Mouse (Mus musculus) urinary bladder, postnatal 14 days (tissue): ENCODE data around the gene Lrmda.
A peak's percentile ranks its signal among the peaks of the same experiment; 100 is the strongest.

ENCODE experiments used
- DNase-seq: peaks from one replicate; pipeline ENCODE4 v3.0.0; 2021; ENCODE audit warnings: low spot score

Lrmda gene

DNA sequence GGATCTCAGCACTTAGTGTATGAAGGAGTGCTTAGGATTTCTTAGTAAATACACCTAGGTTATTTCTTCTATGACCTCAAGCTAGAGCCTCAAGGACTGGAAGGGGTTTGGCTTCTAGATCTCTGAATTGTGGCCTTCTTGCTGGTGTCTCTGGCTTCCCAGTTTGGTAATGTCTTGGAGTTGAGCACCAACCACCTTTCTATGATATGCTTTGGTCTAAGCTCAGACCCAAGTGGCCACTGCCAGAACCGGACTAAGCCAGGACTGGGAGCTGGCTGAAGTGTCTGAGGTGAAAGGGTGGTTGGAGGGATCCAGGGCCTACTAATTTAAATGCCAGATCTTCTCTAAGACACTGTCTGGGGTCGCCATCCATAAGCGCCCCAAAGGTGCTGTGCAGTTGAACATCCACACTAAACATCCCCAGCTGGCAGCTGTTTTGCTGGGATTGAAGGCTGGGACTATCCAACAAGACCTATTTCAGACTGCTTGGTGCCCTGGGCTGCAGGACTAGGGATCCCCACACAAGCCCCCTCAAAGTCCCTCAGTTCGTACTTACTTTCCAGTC lies 27.1 kb upstream of the Lrmda start:
- DNase-seq: no peak

DNA sequence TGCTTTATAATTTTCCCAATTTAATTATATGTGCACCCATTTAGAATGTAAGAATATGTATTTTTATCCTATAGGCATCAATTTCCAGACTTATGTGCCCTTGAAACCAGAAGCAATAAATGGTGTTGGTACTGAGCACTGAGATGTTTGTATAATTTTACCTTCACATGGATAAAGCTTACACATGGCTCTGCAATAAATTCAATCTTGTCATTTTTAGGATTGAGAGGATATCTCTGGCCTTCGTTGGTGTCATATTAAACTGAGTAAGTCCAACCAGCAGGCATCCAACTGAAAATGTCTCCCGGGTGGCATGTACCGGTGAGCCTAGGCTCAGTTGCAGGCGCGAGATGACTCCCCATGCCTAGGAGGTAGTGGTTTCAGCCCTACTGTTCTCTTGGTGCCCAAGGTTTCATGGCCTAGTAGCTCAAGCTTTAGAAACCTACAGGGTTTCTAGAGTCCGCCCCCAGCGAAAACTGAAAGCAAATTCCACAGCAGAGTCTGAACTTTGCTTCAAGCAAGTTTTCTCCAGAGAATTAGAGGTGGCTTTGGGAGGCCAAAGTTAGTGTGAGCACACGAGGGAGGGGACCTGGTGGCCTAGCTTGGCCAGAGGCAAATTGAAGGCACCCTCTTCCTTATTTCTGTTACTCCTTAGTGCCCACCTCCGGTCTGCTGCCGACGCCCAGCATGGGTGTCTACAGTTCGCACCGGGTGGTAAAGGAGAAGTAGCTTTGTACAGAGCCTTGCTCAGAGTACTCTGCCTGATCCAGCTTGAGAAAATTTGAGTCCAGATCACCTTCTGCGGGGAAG lies 26.1 kb upstream of the Lrmda start:
- peak; percentile 33 for DNase-seq

DNA sequence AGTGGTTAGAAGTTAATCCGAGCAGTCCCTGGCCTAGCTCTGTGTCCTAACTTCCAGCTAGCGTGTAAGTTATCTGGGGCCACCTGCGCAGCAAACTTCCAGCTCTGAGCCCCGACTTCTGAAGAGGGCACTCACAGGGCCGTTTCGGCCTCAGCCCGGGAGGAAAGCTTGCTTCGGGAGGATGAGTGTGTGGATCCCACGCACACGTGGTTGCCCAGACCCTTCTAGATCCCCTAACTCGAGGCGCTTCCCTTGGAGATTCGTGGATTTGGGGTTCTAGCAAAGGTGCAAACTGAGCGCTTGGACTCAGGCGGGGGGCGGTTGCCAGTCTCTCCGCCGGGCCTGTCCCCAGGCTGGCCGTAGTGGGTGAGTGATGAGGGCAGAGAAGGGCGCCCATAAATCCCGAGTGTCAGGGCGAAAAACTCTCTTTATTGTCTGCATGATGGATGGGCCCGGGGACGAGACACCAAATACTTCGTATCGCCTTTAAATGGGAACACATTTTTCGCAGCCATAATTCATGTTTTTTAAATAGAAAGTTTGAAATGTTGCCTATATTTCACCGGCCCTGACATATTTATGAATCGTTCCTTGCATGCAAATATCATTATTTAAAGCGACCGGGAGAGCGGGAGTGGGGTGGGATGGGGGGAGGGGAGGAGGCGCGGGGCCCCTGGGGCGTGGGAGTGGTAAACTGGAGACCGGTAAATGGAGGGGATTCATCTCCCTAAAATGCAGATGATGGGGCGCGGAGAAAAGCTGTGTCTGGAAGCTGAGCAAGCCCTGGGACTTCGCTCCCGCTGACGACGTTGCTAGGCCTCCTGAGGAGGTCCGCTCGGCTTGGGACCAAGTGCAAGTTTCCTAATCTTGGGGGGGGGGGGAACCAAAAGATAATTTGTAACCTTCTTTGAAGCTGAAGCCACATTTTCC lies 25.2 kb upstream of the Lrmda start:
- DNase-seq: peak; percentile 31

DNA sequence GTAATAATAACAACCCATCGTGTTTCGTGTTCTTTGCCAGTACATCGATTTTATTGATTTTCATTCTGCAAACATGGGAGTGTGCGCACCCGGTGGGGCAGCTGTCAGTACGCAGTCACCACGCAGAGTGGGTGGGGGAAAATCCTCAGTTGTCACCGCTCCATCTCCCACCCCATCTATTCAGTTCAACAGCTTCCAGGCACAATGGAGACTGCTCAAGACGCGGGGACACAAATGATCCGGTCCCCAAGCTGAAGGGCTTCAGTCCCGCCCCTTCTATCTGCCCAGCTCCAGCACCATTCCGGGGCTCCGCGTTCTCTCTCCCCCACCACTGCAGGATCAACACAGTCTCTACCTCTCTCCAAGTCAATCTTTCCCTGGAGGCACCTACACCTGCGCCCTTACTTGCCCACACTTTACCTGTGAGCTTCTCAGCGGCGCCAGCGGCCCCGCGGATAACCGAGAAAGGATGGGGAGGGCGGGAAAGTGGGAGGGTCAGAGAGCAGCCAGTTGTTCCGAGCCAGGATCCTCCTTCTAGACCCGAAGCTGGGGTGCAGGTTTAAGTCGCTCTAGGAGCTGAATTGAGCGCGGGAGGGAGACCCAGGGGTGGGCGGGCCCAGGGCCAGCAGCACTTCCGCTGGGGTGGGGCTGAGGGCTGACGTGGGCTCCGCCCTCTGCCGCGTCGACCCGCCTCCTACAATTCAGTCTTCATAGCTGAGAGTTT lies 24.3 kb upstream of the Lrmda start:
- peak; percentile 81 for DNase-seq

DNA sequence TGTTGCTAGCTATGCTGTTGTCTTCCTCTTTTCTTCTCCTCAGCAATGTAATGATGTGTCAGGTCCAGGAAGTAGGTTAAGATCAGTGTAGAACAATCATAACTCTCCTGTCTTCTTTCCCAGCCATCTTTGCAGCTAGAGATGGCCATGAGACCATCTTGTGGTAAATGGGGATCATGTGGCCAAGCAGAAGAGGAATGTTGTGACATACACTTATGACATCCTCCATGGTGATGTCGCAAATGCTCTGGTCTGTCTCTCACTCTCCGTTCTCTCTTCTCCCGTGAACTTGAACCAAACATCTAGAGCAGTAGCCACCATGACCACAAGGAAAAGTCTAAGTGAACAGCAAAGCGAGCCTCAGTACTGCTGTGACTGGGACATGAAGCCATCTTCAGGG lies 19.9 kb upstream of the Lrmda start:
- no peak for DNase-seq

DNA sequence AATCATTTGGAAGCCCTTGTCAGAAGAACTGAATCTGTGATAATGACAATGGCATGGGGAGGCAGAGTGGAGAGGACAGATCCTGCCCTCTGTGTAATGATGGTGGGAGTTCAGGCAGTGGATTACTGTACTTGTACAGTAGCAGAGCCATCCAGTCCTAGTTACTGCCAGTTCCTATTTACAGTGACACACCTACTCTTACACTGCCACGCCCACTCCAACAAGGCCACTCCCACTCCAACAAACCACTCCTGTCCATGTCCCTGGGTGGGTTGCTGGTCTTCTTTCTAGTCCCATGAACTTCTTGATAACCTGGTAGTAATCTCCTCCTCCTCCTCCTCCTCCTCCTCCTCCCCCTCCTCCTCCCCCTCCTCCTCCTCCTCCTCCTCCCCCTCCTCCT lies 16.3 kb upstream of the Lrmda start:
- no peak for DNase-seq

DNA sequence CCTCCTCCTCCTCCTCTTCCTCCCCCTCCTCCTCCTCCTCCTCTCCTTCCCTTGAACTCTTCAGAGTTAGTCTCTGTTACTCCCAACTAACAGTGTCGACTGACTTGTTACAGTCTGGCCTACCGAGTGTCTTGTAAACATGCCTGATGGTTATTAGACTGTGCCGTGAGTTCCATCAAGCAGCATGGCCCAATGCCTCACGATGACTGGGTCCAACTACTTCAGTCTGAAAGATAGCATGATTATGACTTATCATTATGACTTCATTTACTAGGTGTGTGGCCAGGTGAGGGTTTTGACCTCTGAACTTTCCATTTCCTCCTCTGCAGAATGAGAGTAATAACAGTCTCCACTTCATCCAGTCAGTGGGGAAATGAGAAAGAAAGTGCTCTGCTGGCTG lies 15.9 kb upstream of the Lrmda start:
- DNase-seq: no peak

DNA sequence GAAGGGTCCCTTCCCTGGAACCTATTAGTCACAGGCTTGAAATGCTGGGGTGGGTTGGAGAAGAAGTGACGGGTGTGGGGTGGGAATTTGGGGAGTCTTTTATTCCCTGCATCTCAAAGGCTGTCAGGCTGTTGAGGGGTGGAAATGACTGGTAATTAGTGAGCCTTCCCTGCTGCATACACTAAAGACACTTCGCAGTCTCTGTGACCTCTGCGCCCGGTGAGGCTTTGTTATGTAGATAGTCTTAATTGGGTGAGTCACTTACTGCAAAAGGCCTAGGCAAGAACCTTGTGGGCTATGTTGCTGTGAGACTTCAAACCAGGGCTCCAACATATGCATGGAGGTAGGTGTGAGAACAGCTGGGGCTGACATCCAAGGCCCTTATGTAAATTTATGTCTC lies 14.6 kb upstream of the Lrmda start:
- DNase-seq: no peak

DNA sequence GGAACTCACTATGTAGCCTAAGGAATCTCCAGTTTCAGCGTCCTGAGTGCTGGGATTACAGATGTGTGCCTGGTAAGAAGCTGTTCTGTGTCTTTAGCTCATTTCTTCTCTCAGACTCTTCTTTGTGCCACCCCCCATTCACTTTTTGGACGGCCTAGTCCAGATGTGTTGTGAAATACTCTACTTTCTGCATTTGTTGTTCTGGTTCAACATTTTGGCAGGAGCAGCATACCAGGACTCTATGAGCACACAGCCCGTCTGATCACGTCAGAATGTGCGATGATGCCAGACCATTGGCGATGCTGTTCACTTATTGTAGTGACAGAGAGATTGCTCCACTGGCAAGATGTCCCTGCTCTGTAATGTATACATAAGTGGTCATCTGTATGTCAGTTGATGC lies 12.5 kb upstream of the Lrmda start:
- no peak for DNase-seq

DNA sequence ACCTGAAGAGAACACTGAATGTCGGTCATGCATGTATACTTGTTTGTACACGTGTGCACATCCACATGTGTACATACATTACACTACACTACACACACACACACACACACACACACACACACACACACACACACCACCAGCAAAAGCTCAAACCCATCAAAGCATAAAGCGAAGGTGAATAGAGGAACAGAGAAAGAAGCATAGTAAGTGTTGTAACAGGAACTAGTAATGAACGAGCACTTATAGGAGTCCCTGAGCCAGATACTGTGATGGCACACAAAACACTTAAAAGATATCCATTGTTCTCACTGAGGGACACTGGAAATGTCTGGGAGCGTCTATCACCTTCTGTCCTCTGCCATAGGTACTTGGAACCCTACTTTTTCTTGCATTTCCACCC lies 5.2 kb upstream of the Lrmda start:
- DNase-seq: no peak

DNA sequence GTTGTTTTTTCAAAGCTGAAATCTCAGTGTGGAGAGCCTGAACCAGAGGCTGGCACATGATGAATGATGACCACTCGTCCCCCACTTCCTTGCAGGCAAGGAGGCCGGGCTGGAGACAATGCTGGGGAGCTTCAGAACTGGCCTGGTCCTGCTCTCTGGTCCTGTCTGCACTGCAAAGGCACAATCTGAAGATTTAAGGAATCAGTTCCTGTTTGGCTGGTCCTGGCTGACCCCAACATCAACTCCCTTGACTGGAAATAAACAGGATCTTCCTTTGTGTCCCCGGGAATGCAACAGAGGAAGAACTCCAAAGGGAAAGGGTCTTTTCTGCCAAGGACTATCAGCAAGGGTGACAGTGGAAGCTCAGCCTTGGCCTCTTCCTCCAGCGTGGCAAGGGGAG lies 4.7 kb upstream of the Lrmda start:
- no peak for DNase-seq

DNA sequence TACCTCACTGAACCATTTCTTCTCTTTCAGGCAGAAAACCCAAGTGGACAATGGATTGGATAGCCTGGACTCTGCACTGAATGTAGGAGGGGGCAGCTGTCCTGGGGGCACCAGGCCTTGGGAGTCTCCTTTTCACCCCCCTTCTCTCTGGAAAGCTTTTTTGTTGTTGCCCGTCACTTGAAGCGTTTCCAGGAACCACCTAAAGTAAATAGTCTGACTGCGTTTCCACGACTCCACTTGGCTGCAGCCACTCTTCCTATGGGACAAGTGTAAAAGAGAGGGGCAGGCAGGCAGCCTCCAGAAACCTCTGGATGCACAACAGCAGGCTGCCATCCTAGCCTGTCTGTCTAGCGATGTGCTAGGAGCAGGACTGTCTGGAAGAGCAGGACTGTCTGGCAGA lies 2.5 kb upstream of the Lrmda start:
- DNase-seq: no peak

DNA sequence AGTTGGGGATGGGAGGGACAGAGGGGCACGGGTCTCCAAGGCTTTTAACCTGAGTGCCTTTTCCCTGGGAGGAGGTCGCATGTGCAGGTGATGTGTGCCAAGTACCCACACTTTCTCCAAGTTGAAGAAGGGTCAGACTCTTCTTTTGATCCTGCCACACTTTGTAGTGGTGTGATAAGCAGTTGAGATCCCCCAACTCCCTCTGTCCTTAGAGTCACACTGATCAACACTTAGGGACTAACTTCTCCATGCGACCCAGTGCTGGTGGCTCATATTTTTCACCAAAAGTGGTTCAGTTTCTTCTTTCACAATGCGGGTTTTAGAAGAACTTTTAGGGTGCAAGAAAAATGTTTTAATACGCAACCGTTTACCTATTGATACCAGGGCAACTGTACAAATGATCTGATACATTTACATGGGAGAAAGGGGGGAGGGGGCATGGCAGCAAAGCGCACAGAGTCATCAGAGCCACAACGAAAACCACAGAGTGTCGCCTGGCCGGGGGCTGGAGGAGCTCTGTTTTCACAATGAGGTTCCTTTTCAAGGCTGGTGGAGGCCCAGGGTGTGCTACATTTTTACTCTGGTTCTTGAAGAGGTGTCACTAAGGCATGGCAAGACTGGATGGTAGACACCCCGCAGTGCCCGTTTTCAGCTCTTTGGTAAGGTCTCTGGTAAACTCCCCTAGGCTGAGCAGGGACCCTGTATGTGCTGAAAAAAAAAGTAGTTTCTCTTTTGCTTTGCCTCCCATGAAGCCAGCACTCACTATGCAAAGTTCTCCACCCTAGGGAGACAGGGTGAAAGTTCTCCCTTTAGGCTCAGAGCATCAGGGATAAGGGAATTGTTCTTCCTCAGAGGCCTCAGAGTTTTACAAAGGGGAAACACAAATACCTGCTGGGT lies 685 bp downstream of the Lrmda start:
- no peak for DNase-seq

DNA sequence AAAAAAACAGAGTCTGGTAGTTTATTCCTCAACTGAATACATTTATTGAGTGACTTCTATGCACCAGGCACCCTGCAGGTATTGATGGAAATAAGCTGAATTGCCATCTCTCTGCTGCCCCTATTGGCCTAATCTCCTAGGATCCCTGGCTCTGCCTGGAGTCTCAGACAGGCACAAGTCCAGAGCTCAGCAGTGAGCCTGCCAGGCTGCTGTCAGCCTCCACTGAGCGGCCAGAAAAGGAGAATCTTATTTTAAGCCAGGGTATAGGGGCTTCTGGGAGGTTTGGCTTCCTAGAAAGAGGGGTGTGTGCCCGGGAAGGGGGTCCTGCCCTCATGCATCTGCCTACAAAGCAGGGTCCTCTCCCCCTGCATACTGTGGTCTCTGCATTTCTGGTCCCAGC lies 1.4 kb downstream of the Lrmda start:
- DNase-seq: peak; percentile 55

DNA sequence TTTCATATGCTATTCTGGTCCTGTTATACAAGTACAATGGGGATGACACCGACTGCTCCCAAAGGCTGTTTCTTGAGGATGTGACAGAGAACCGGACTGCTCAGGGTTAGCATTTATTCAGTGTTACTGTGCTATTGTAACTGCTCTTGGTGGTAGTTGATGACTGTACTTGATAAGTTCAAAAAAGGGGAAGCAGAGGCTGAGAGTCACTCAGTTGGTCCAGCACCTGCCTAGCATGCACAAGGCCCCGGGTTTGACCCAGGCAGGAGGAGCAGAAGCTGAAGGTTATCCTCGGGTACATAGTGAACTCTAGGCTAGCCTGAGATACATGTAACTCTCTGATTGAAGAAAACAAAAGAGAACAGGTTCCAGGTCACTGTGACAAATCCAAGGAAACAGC lies 4.0 kb downstream of the Lrmda start:
- no peak for DNase-seq

DNA sequence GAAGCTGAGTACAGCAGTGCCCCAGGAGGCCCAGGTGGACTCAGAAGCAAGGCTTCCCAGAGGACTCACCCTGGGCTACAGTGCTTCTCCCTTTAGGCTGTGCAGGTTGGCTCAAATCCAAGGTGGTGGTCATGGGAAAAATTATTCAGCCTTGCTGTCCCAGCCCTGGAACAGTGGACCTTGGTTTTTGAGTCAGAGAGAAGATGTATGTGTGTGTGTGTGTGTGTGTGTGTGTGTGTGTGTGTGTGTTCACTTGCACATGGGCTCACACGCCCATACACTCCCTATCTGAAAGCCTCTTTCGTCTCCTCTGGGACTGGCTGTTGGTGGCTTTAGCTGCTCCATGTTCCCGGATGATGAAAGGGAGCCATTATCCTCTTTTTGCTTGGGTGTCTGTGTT lies 16.4 kb downstream of the Lrmda start:
- no peak for DNase-seq

DNA sequence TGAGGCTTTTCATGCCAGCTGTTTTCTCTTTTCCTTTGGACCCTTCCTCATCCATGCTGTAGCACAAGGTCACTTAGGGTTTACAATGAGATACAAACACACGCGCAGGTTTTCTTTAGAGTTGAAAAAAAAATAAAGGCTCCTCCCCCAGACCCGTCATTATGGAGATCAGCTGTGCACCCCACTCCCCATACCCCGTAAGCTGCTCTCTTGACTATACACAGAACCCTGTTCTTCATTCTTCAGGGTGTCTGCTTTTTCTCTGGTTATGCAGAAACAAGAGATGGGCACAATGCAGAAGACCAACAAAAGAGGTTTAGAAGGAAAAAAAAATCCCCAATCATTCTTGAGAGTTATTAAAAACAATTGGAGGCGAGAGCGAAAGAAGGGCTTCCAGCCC lies 16.8 kb downstream of the Lrmda start:
- no peak for DNase-seq

DNA sequence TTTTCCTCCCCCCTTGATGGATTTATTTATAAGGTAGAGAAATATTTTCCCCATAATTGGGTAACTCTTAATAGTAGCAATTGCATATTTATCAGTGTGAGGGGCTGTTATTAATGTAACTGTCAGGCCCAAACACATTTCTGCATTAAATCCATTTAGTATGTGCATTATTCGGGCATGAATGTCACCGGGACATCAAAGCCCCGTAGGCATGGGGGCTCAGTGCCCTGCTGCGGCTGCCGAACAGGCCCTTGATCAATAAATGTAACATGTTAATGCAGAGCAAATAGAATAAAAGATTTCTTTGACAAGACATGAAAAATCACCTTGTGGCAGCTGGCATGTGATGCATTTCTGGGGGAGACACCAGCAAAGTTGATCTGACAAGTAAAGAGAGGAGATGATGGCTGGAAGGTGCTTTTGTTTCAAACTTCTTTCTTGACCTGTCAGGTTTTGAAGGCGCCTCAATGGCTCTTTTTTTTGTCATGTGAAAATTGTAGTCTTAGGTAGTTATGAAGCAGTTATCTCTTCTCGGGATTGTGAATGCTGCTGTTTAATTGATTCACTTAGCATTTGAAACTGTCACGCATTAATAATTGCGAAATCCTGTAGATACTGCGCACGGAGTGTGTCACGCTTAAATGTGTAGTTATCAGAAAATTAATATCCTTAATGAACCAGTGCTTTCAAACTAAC lies 17.4 kb downstream of the Lrmda start:
- no peak for DNase-seq

DNA sequence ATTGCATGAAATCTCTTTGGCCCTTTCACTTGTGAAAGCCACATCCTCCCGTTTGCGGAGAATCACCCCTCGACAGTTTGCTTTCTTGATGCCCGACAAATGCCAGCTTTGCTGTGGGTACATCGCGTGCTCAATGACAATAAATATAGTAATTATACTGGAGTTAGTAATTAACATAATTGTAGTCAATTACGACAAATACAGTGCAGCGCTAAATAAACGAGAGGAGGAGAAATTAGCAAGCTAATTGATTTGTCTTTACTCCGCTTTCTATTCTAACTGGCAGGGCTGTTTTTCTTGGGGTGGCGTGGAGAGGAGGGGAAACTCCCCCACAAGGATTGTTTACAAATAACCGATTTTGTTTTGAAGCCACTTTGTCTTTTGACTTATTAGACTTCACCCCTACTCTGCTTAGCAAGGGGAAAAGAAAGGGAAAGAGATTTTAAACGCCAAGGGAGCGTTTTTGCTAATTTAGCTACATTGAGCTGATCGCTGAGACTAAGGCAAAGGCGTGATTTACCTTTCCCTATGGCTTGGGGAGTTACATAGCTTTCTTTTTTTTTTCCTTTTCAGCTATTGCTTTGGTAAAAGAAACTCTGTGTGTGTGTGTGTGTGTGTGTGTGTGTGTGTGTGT lies 18.1 kb downstream of the Lrmda start:
- no peak for DNase-seq

DNA sequence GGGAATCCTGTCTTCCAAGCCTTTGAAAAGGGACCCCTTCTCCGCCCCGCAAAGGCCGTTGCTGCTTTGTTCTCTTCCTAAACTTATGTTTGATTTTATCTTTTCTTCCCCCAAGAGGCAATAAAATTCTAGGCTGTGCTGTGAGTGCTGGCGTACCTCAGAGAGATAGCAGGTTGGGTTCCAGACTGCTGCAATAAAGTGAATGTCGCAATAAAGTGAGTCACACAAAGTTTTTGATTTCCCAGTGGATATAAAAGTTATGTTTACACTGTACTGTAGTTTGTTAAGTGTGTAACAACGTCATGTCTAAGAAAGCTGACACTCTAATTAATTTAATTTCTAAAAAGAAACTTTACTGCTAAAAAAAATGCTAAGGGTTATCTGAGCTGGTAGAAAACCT lies 22.6 kb downstream of the Lrmda start:
- no peak for DNase-seq
